Mouse (Mus musculus) embryonic facial prominence, embryonic 10.5 days (tissue): Measurements from ENCODE around the gene Fam168b. TPM values are rescaled to one million over a fixed set of nuclear protein-coding genes. Genes with fewer than 3 reads are reported as not detected.

Source experiments
- DNase-seq: peaks from one replicate; pipeline ENCODE4 v3.0.0-alpha.2; 2017; ENCODE audit warnings: low spot score
- H3K27ac ChIP-seq: fragments of 300-500 bp; sonication (generic); replicated peaks from 2 replicates; pipeline ENCODE4 v1.5.1; 2016; ENCODE audit warnings: mild to moderate bottlenecking
- H3K27me3 ChIP-seq: fragments of 300-500 bp; sonication (generic); replicated peaks from 2 replicates; pipeline ENCODE4 v1.6.1; 2016; ENCODE audit warnings: low read depth, mild to moderate bottlenecking; ENCODE audit not compliant: poor library complexity, severe bottlenecking
- H3K36me3 ChIP-seq: fragments of 300-500 bp; sonication (generic); replicated peaks from 2 replicates; pipeline ENCODE4 v1.6.1; 2016; ENCODE audit warnings: mild to moderate bottlenecking, moderate library complexity
- H3K4me1 ChIP-seq: fragments of 300-500 bp; sonication (generic); 2 replicates; pipeline ENCODE4 v1.6.1; 2016
- H3K4me3 ChIP-seq: fragments of 300-500 bp; sonication (generic); 2 replicates; pipeline ENCODE4 v1.5.1; 2016; ENCODE audit warnings: mild to moderate bottlenecking, moderate library complexity
- H3K9me3 ChIP-seq: fragments of 300-500 bp; sonication (generic); 2 replicates; pipeline ENCODE4 v1.6.1; 2016; ENCODE audit warnings: mild to moderate bottlenecking
- WGBS: fragments of 180-500 bp; shearing (Covaris S2); methylation state at CpG from one replicate; pipeline ENCODE4 v1.1.7; 2016; 5-methylcytosine and 5-hydroxymethylcytosine counted together
- polyA plus RNA-seq: library from polyadenylated mRNA; unstranded; fragments of >200 nt; fragmentation: Nextera tagmentation; extraction: Ambion mirVana; gene quantifications from 2 replicates; pipeline ENCODE4 v1.2.1, GENCODE M21; 2016

Fam168b gene
- polyA plus RNA-seq, 1 experiment from 2014 or later = 119 TPM

- Histone ChIP-seq H3K9me3 (no peaks in the 10 kb centered on the region), H3K36me3 (peaks cover 18% of the 10 kb centered on the region), H3K27me3 (no peaks in the 10 kb centered on the region), H3K4me1 (no peaks in the 10 kb centered on the region), H3K27ac (no peak overlapping the region), H3K4me3 (no peak overlapping the region)
- no peak for DNase-seq
- 87% methylated on average over 7 of the region's 7 CpGs for WGBS
These were observed 21.4 kb upstream of the Fam168b start for GRCm38 (mm10) chr1:34864243-34864642.

- H3K4me1 ChIP-seq = no peaks in the 10 kb centered on the region
- H3K27me3 ChIP-seq = no peaks in the 10 kb centered on the region
- H3K36me3 ChIP-seq = peaks cover 13% of the 10 kb centered on the region
- no peak overlapping the region for H3K4me3 ChIP-seq
- H3K9me3 ChIP-seq = no peaks in the 10 kb centered on the region
- no peak overlapping the region for H3K27ac ChIP-seq
- no peak for DNase-seq
- 92% methylated on average over 7 of the region's 7 CpGs for WGBS
These were observed 20.5 kb upstream of the Fam168b start for GRCm38 (mm10) chr1:34863323-34863722.

GRCm38 (mm10) chr1:34862877-34863276 lies 20.0 kb upstream of the Fam168b start:
- 93% methylated on average over 13 of the region's 13 CpGs for WGBS
- DNase-seq = no peak
- H3K9me3 ChIP-seq = no peaks in the 10 kb centered on the region
- H3K36me3 ChIP-seq = peaks cover 13% of the 10 kb centered on the region; the same call in 1 of the 2 replicates
- H3K4me1 ChIP-seq = no peaks in the 10 kb centered on the region
- no peak overlapping the region for H3K4me3 ChIP-seq
- H3K27me3 ChIP-seq = no peaks in the 10 kb centered on the region
- no peak overlapping the region for H3K27ac ChIP-seq

GRCm38 (mm10) chr1:34860205-34860604 lies 17.3 kb upstream of the Fam168b start:
- no peaks in the 10 kb centered on the region for H3K4me1 ChIP-seq
- peaks cover 13% of the 10 kb centered on the region; the same call in 1 of the 2 replicates for H3K36me3 ChIP-seq
- H3K9me3 ChIP-seq = no peaks in the 10 kb centered on the region
- DNase-seq = no peak
- no peak overlapping the region for H3K27ac ChIP-seq
- WGBS = 88% methylated on average over 7 of the region's 7 CpGs
- no peaks in the 10 kb centered on the region for H3K27me3 ChIP-seq
- H3K4me3 ChIP-seq = no peak overlapping the region

- no peak for DNase-seq
- H3K4me1 ChIP-seq = no peaks in the 10 kb centered on the region
- H3K27me3 ChIP-seq = no peaks in the 10 kb centered on the region
- H3K4me3 ChIP-seq = no peak overlapping the region
- 83% methylated on average over 3 of the region's 3 CpGs for WGBS
- peaks cover 13% of the 10 kb centered on the region; the same call in 1 of the 2 replicates for H3K36me3 ChIP-seq
- no peak overlapping the region for H3K27ac ChIP-seq
- no peaks in the 10 kb centered on the region for H3K9me3 ChIP-seq
These were observed 16.9 kb upstream of the Fam168b start for GRCm38 (mm10) chr1:34859761-34860160.

GRCm38 (mm10) chr1:34858671-34859070 lies 15.8 kb upstream of the Fam168b start:
- DNase-seq = no peak
- Histone ChIP-seq H3K9me3 (no peaks in the 10 kb centered on the region), H3K27ac (no peak overlapping the region), H3K27me3 (no peaks in the 10 kb centered on the region), H3K36me3 (peaks cover 11% of the 10 kb centered on the region; the same call in 1 of the 2 replicates), H3K4me3 (no peak overlapping the region), H3K4me1 (no peaks in the 10 kb centered on the region)
- WGBS = 83% methylated on average over 5 of the region's 5 CpGs

GRCm38 (mm10) chr1:34855056-34855739 lies 12.3 kb upstream of the Fam168b start:
- Histone ChIP-seq H3K36me3 (no peaks in the 10 kb centered on the region), H3K9me3 (no peaks in the 10 kb centered on the region), H3K4me1 (peaks cover 5% of the 10 kb centered on the region), H3K27ac (no peak overlapping the region), H3K27me3 (no peaks in the 10 kb centered on the region), H3K4me3 (no peak overlapping the region)
- no peak for DNase-seq
- 79% methylated on average over 12 of the region's 12 CpGs for WGBS

GRCm38 (mm10) chr1:34853786-34854185 lies 10.9 kb upstream of the Fam168b start:
- Histone ChIP-seq H3K27ac (no peak overlapping the region), H3K4me3 (no peak overlapping the region), H3K4me1 (peaks cover 12% of the 10 kb centered on the region), H3K9me3 (no peaks in the 10 kb centered on the region), H3K36me3 (no peaks in the 10 kb centered on the region), H3K27me3 (no peaks in the 10 kb centered on the region)
- DNase-seq = no peak
- 86% methylated on average over 2 of the region's 2 CpGs for WGBS

- 82% methylated on average over 11 of the region's 11 CpGs for WGBS
- no peaks in the 10 kb centered on the region for H3K9me3 ChIP-seq
- DNase-seq = no peak
- peaks cover 12% of the 10 kb centered on the region for H3K4me1 ChIP-seq
- H3K27me3 ChIP-seq = no peaks in the 10 kb centered on the region
- no peak overlapping the region for H3K4me3 ChIP-seq
- H3K27ac ChIP-seq = no peak overlapping the region
- no peaks in the 10 kb centered on the region for H3K36me3 ChIP-seq
These were observed 9.4 kb upstream of the Fam168b start for GRCm38 (mm10) chr1:34852116-34852878.

- WGBS = 71% methylated on average over 6 of the region's 6 CpGs
These were observed 8.7 kb upstream of the Fam168b start for GRCm38 (mm10) chr1:34851562-34851961.

GRCm38 (mm10) chr1:34850343-34851136 lies 7.7 kb upstream of the Fam168b start:
- WGBS = 45% methylated on average over 11 of the region's 11 CpGs
- peak overlapping the region; percentile 81 for H3K4me3 ChIP-seq
- peak overlapping the region; percentile 86 for H3K27ac ChIP-seq
- peaks cover 12% of the 10 kb centered on the region for H3K4me1 ChIP-seq
- DNase-seq = no peak
- no peaks in the 10 kb centered on the region for H3K36me3 ChIP-seq
- H3K27me3 ChIP-seq = no peaks in the 10 kb centered on the region
- no peaks in the 10 kb centered on the region for H3K9me3 ChIP-seq

More at GRCm38 (mm10) chr1:34851562-34851961, 8.7 kb upstream of the Fam168b start:
- Histone ChIP-seq H3K36me3 (no peaks in the 10 kb centered on the region), H3K4me3 (no peak overlapping the region), H3K9me3 (no peaks in the 10 kb centered on the region), H3K27ac (no peak overlapping the region), H3K27me3 (no peaks in the 10 kb centered on the region), H3K4me1 (peaks cover 12% of the 10 kb centered on the region)
- no peak for DNase-seq

- no peaks in the 10 kb centered on the region for H3K27me3 ChIP-seq
- no peaks in the 10 kb centered on the region for H3K36me3 ChIP-seq
- peak within 1 kb of the TSS; percentile 86 for H3K27ac ChIP-seq
- peak; percentile 86 for DNase-seq
- H3K9me3 ChIP-seq = no peaks in the 10 kb centered on the region
- H3K4me1 ChIP-seq = peaks cover 12% of the 10 kb centered on the region
- whole genome bisulfite sequencing = under 1% methylated on average over 39 of the region's 40 CpGs
- peak within 1 kb of the TSS; percentile 81 for H3K4me3 ChIP-seq
These were observed 7.0 kb upstream of the Fam168b start, which contains the start of gene Plekhb2 for GRCm38 (mm10) chr1:34849745-34850342. Plekhb2 (plus strand) TSS chr1:34849976.
